ENCODE assay signal across 8 mouse cellular contexts in the genomic region with DNA sequence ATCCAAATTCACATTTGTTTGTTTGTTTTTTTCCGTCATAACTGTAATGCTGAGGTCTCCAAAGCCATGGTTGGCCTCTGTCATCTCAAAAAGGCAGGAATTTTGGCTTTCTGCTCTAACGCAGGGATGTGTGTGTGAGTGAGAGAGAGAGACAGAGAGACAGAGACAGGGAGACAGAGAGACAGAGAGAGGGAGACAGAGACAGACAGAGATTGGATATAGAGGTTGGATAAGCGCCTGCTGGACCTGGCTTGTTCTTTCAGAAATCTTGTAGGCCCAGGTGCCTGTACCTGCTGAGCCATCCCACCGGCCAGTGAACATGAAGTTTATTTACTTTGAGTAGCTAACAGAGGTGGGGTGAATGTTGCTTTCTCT. TPM values are rescaled to one million over a fixed set of nuclear protein-coding genes. Genes with fewer than 3 reads are reported as not detected.
DNase-seq lines count a peak whose midpoint lies in the region; ATAC-seq and TF ChIP-seq lines count a peak whose summit lies in the region.

No protein-coding gene starts in this region.

- H3K36me3 ChIP-seq in limb, embryonic 12.5 days = peaks cover 8% of the 10 kb centered on the region
- 0 out of 2 replicates have a peak, but pooled peaks cover 2% of the 10 kb centered on the region for H3K36me3 ChIP-seq in neural tube, embryonic 15.5 days

- 0 out of 2 replicates have a peak overlapping the region, but pooled peaks have one; percentile 11 for H3K4me2 ChIP-seq in limb, embryonic 12.5 days
- peak overlapping the region; percentile 30; the same call in 1 of the 2 replicates for H3K4me2 ChIP-seq in neural tube, embryonic 15.5 days

- no peak overlapping the region for H3K27ac ChIP-seq in embryonic fibroblast, embryonic 13.5 days (ENCODE audit: insufficient read depth, low read length)
- no peak overlapping the region for H3K27ac ChIP-seq in limb, embryonic 12.5 days
- no peak overlapping the region for H3K27ac ChIP-seq in neural tube, embryonic 15.5 days (replicated peaks)

- peak overlapping the region; percentile 96 for H3K4me3 ChIP-seq in lung, adult 2 months (replicated peaks; ENCODE audit: extremely low read depth, low read depth, low read length)
- peak overlapping the region; percentile 20; the same call in 1 of the 2 replicates for H3K4me3 ChIP-seq in embryonic fibroblast, embryonic 13.5 days (ENCODE audit: insufficient read depth, low read length)
- peak overlapping the region; percentile 100 for H3K4me3 ChIP-seq in limb, embryonic 12.5 days (replicated peaks)
- peak overlapping the region; percentile 67 for H3K4me3 ChIP-seq in neural tube, embryonic 15.5 days (replicated peaks)

- H3K27me3 ChIP-seq in limb, embryonic 12.5 days = no peaks in the 10 kb centered on the region
- no peaks in the 10 kb centered on the region for H3K27me3 ChIP-seq in neural tube, embryonic 15.5 days (replicated peaks)

- no peak for DNase-seq in lung, adult 2 months
- no peak for DNase-seq in lung, postnatal 25 days (ENCODE audit: low spot score)
- no peak for DNase-seq in cerebellum, adult 8-10 months
- no peak for DNase-seq in left cerebral cortex, postnatal 4 days
- DNase-seq in kidney, adult 9 months = no peak

- no peaks in the 10 kb centered on the region for H3K9me3 ChIP-seq in limb, embryonic 12.5 days
- no peaks in the 10 kb centered on the region for H3K9me3 ChIP-seq in neural tube, embryonic 15.5 days (replicated peaks)

- no peak for TF ChIP-seq CTCF in lung, adult 2 months (IDR thresholded peaks at IDR 0.05; ENCODE audit: insufficient read depth, low read length)
- no peak for TF ChIP-seq CTCF in embryonic fibroblast, embryonic 13.5 days (IDR thresholded peaks at IDR 0.05; ENCODE audit: borderline replicate concordance, insufficient read depth, low read length)

- ATAC-seq in limb, embryonic 12.5 days (ENCODE audit: insufficient number of reproducible peaks, insufficient read depth, low FRiP score, low TSS enrichment, low read depth) = no peak; the same call in 1 of the 2 replicates
- ATAC-seq in neural tube, embryonic 15.5 days (ENCODE audit: low FRiP score) = no peak

- intact Hi-C loops in left cerebral cortex, postnatal 4 days (cut with DNase I) = no loop called here

- TF ChIP-seq POLR2A in lung, adult 2 months (IDR thresholded peaks at IDR 0.05; ENCODE audit: borderline replicate concordance, extremely low read depth, low read depth, low read length) = no peak
- TF ChIP-seq POLR2A in embryonic fibroblast, embryonic 13.5 days (IDR thresholded peaks at IDR 0.05; ENCODE audit: low read depth, low read length) = no peak

- peaks cover 8% of the 10 kb centered on the region for H3K4me1 ChIP-seq in lung, adult 2 months (ENCODE audit: control insufficient read depth, insufficient read depth, low read length)
- no peaks in the 10 kb centered on the region for H3K4me1 ChIP-seq in embryonic fibroblast, embryonic 13.5 days (ENCODE audit: control insufficient read depth, insufficient read depth, low read length)
- peaks cover 8% of the 10 kb centered on the region for H3K4me1 ChIP-seq in limb, embryonic 12.5 days (replicated peaks)
- peaks cover 18% of the 10 kb centered on the region for H3K4me1 ChIP-seq in neural tube, embryonic 15.5 days

- H3K9ac ChIP-seq in limb, embryonic 12.5 days (replicated peaks) = no peak overlapping the region
- 0 out of 2 replicates have a peak overlapping the region, but pooled peaks have one; percentile 17 for H3K9ac ChIP-seq in neural tube, embryonic 15.5 days (replicated peaks)

- 28% methylated on average over 4 of the region's 4 CpGs for WGBS in lung, adult 2 months
- 41% methylated on average over 4 of the region's 4 CpGs for WGBS in limb, embryonic 12.5 days
- 38% methylated on average over 4 of the region's 4 CpGs for WGBS in neural tube, embryonic 15.5 days

RNA-seq across cellular contexts. Expression of a gene that starts 0.3 kb away (rescaled TPM):
- 44.8 and 76.3 TPM in 2 replicates for polyA plus RNA-seq in lung, adult 2 months (2012; rRNA removed)
- polyA plus RNA-seq in embryonic fibroblast, embryonic 13.5 days (2011; ENCODE audit: insufficient read length, low read depth, missing spikeins) = 98.8 and 104 TPM in 2 replicates
- polyA plus RNA-seq in limb, embryonic 12.5 days (2016; fragmentation: Nextera tagmentation; extraction: Ambion mirVana) = 44.7 and 50.1 TPM in 2 replicates
- polyA plus RNA-seq in neural tube, embryonic 15.5 days (2015; fragmentation: Nextera tagmentation; extraction: Ambion mirVana) = 31.2 and 32.9 TPM in 2 replicates
- 100 to 1,000 TPM; 115 to 116 TPM for total RNA-seq in left cerebral cortex, postnatal 4 days (2021)

RNA-seq across cellular contexts. Expression of a gene that starts 10.4 kb away (rescaled TPM):
- 49.0 and 54.7 TPM in 2 replicates for polyA plus RNA-seq in lung, adult 2 months (2012; rRNA removed)
- polyA plus RNA-seq in embryonic fibroblast, embryonic 13.5 days (2011; ENCODE audit: insufficient read length, low read depth, missing spikeins) = 39.7 and 46.7 TPM in 2 replicates
- 103 and 104 TPM in 2 replicates for polyA plus RNA-seq in limb, embryonic 12.5 days (2016; fragmentation: Nextera tagmentation; extraction: Ambion mirVana)
- polyA plus RNA-seq in neural tube, embryonic 15.5 days (2015; fragmentation: Nextera tagmentation; extraction: Ambion mirVana) = 216 and 238 TPM in 2 replicates
- total RNA-seq in left cerebral cortex, postnatal 4 days (2021) = 100 to 1,000 TPM; 130 to 140 TPM

Comparison
In these comparisons a context has a peak if more than half of its experiments do, and no peak if none do; other contexts are left out.
1. H3K4me3 ChIP-seq: peak in every context shown above with its lines; median percentile 100 in limb, embryonic 12.5 days; 96 in lung, adult 2 months; 67 in neural tube, embryonic 15.5 days; 20 in embryonic fibroblast, embryonic 13.5 days.